Mouse (Mus musculus) cerebellum, adult 2 months (tissue): ENCODE results near the gene Akap2.

ENCODE experiments used
- CTCF ChIP-seq: fragments of 200-500 bp; IDR thresholded peaks from 2 replicates; pipeline ENCODE4 v1.5.1; 2011; ENCODE audit warnings: low read depth, mild to moderate bottlenecking, control low read depth, low read length, moderate library complexity, borderline replicate concordance; ENCODE audit not compliant: insufficient read depth
- POLR2A ChIP-seq: fragments of 200-500 bp; IDR thresholded peaks from 2 replicates; pipeline ENCODE4 v1.6.1; 2011; ENCODE audit warnings: low read length, control low read depth, borderline replicate concordance; ENCODE audit not compliant: insufficient read depth

- no peak for TF ChIP-seq CTCF
- no peak for TF ChIP-seq POLR2A
Observed at GRCm38 (mm10) chr4:57914193-57915190, 197.0 kb downstream of the Akap2 start.
